Mouse (Mus musculus): Measurements from ENCODE around the gene Adcy10. TPM values are rescaled to one million over a fixed set of nuclear protein-coding genes. Genes with fewer than 3 reads are reported as not detected.

Adcy10 gene
- total and polyA plus RNA-seq, 2 experiments from 2014 or later: 0.10 TPM; not detected in 1

DNA sequence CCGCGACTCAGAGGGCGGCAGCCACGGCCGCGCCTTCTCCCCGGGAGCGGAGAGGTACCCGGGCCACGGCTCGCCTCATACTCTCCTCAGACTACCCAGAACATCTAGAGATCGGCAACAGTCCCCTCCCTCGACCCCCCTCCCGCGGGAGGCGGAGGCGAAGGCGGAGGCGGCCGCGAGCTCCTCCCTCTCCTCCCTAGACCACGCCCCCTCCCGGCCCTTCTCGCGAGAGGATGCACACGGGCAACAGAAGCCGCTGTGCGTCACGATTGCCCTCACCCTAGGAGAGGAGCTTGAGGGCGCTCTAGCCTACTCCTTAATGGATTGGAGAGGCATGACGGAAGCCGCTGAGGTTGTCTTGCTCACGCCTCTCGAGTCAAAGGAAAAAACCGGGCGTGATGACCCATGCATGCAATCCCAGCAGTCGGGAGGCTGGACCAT is 24.6 kb upstream of the Adcy10 start, which contains the start of the genes Dcaf6 and Mpc2:
TSS of gene Dcaf6 (minus strand) at position 116 of the 441 bp plus-strand sequence.
TSS of gene Mpc2 (plus strand) at position 278 of the 441 bp plus-strand sequence.
- Histone ChIP-seq H3K9me3 (ENCODE audit: low read length) (no peaks in the 10 kb centered on the region), H3K27ac (ENCODE audit: low read depth, low read length) (peak within 1 kb of the TSS; percentile 96), H3K9ac (peak within 1 kb of the TSS; percentile 87), H3K4me2 (ENCODE audit: low read depth) (peak within 1 kb of the TSS; percentile 95), H3K27me3 (ENCODE audit: insufficient read depth, low read length) (no peaks in the 10 kb centered on the region), H3K4me1 (ENCODE audit: insufficient read depth) (peaks cover 12% of the 10 kb centered on the region), H3K36me3 (ENCODE audit: insufficient read depth) (no peaks in the 10 kb centered on the region), H3K4me3 (ENCODE audit: low read depth, low read length) (peak within 1 kb of the TSS; percentile 93)
- TF ChIP-seq CTCF (IDR thresholded peaks at IDR 0.05; ENCODE audit: low read depth): peak; percentile 68
- WGBS: 0% methylated on average over 28 of the region's 37 CpGs
- DNase-seq: peak; percentile 100
- ATAC-seq: peak; percentile 95

- ATAC-seq (peak; percentile 96), DNase-seq (peak; percentile 99)
- peak; percentile 69 for TF ChIP-seq CTCF (IDR thresholded peaks at IDR 0.05; ENCODE audit: low read depth)
- Histone ChIP-seq H3K27me3 (ENCODE audit: insufficient read depth, low read length) (no peaks in the 10 kb centered on the region), H3K36me3 (ENCODE audit: insufficient read depth) (no peaks in the 10 kb centered on the region), H3K27ac (ENCODE audit: low read depth, low read length) (peak overlapping the region; percentile 96), H3K4me2 (ENCODE audit: low read depth) (peak overlapping the region; percentile 95), H3K9ac (peak overlapping the region; percentile 87), H3K4me3 (ENCODE audit: low read depth, low read length) (peak overlapping the region; percentile 93), H3K4me1 (ENCODE audit: insufficient read depth) (peaks cover 12% of the 10 kb centered on the region), H3K9me3 (ENCODE audit: low read length) (no peaks in the 10 kb centered on the region)
- under 1% methylated on average over 41 of the region's 41 CpGs for WGBS
These were observed 24.1 kb upstream of the Adcy10 start for GRCm38 (mm10) chr1:165460801-165461377.

GRCm38 (mm10) chr1:165461681-165462080 is 23.3 kb upstream of the Adcy10 start:
- Histone ChIP-seq H3K27me3 (ENCODE audit: insufficient read depth, low read length) (no peaks in the 10 kb centered on the region), H3K9me3 (ENCODE audit: low read length) (no peaks in the 10 kb centered on the region), H3K27ac (ENCODE audit: low read depth, low read length) (peak overlapping the region; percentile 77), H3K36me3 (ENCODE audit: insufficient read depth) (no peaks in the 10 kb centered on the region), H3K9ac (peak overlapping the region; percentile 70), H3K4me1 (ENCODE audit: insufficient read depth) (peaks cover 12% of the 10 kb centered on the region), H3K4me3 (ENCODE audit: low read depth, low read length) (peak overlapping the region; percentile 93), H3K4me2 (ENCODE audit: low read depth) (peak overlapping the region; percentile 73)
- DNase-seq (no peak), ATAC-seq (no peak)
- 2% methylated on average over 9 of the region's 9 CpGs for WGBS
- TF ChIP-seq CTCF (IDR thresholded peaks at IDR 0.05; ENCODE audit: low read depth): no peak

DNA sequence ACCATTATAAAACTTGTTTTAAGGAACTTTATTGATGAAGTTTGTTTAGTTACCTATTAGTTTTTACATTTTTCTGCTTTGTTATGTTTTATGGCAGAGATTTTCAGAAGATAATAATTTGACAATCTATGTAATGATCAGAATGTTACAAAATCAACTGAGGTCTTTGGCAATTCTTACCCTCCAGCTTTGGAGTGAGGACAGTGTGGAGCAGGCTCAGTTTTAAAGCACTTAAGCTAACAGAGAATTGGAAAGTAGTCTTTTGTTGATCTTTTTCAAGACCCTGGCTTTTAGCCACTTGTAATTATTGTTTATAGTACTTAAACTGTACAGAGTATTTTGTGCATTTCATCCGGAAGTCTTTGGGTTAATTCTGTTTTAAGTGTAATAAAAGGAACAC is 22.1 kb upstream of the Adcy10 start:
- WGBS: 70% methylated on average over 1 of the region's 1 CpGs
- H3K27ac ChIP-seq (ENCODE audit: low read depth, low read length): no peak overlapping the region
- H3K9ac ChIP-seq: no peak overlapping the region
- no peak for TF ChIP-seq CTCF (IDR thresholded peaks at IDR 0.05; ENCODE audit: low read depth)
- H3K4me3 ChIP-seq (ENCODE audit: low read depth, low read length): no peak overlapping the region
- no peaks in the 10 kb centered on the region for H3K9me3 ChIP-seq (ENCODE audit: low read length)
- no peak overlapping the region for H3K4me2 ChIP-seq (ENCODE audit: low read depth)
- ATAC-seq (no peak), DNase-seq (no peak)
- H3K27me3 ChIP-seq (ENCODE audit: insufficient read depth, low read length): no peaks in the 10 kb centered on the region
- peaks cover 12% of the 10 kb centered on the region for H3K4me1 ChIP-seq (ENCODE audit: insufficient read depth)
- no peaks in the 10 kb centered on the region for H3K36me3 ChIP-seq (ENCODE audit: insufficient read depth)

DNA sequence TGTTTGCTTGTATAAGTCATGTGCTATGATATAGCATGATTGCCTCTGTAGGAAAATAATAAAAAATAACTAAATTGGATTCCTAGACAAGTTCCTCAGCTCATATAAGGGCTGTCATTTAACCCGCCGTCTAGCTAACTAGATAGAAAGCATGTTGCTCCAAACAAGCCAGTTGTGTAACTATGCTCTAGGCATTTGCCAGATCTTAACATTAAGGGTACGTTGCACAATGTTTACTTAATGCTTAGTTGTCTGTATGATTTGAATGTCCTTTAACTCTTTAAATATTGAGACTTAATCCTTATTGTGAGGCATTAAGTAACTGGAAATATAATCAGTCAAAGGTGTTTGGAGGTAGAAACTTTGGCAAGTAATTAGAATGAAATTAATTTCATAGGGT is 20.4 kb upstream of the Adcy10 start:
- no peak overlapping the region for H3K9ac ChIP-seq
- H3K36me3 ChIP-seq (ENCODE audit: insufficient read depth): no peaks in the 10 kb centered on the region
- H3K4me2 ChIP-seq (ENCODE audit: low read depth): no peak overlapping the region
- no peak overlapping the region for H3K27ac ChIP-seq (ENCODE audit: low read depth, low read length)
- no peak overlapping the region for H3K4me3 ChIP-seq (ENCODE audit: low read depth, low read length)
- no peaks in the 10 kb centered on the region for H3K9me3 ChIP-seq (ENCODE audit: low read length)
- DNase-seq: no peak
- WGBS: 90% methylated on average over 3 of the region's 3 CpGs
- ATAC-seq: no peak
- TF ChIP-seq CTCF (IDR thresholded peaks at IDR 0.05; ENCODE audit: low read depth): no peak
- no peaks in the 10 kb centered on the region for H3K27me3 ChIP-seq (ENCODE audit: insufficient read depth, low read length)
- peaks cover 5% of the 10 kb centered on the region for H3K4me1 ChIP-seq (ENCODE audit: insufficient read depth)

GRCm38 (mm10) chr1:165468971-165469370 is 16.0 kb upstream of the Adcy10 start:
- Histone ChIP-seq H3K9ac (no peak overlapping the region), H3K4me2 (ENCODE audit: low read depth) (no peak overlapping the region), H3K27ac (ENCODE audit: low read depth, low read length) (no peak overlapping the region), H3K4me1 (ENCODE audit: insufficient read depth) (no peaks in the 10 kb centered on the region), H3K27me3 (ENCODE audit: insufficient read depth, low read length) (no peaks in the 10 kb centered on the region), H3K4me3 (ENCODE audit: low read depth, low read length) (no peak overlapping the region), H3K36me3 (ENCODE audit: insufficient read depth) (no peaks in the 10 kb centered on the region), H3K9me3 (ENCODE audit: low read length) (no peaks in the 10 kb centered on the region)
- DNase-seq (no peak), ATAC-seq (no peak)
- TF ChIP-seq CTCF (IDR thresholded peaks at IDR 0.05; ENCODE audit: low read depth): no peak

GRCm38 (mm10) chr1:165469717-165470116 is 15.3 kb upstream of the Adcy10 start:
- H3K4me3 ChIP-seq (ENCODE audit: low read depth, low read length): no peak overlapping the region
- DNase-seq: no peak
- no peak for TF ChIP-seq CTCF (IDR thresholded peaks at IDR 0.05; ENCODE audit: low read depth)
- no peak overlapping the region for H3K27ac ChIP-seq (ENCODE audit: low read depth, low read length)
- no peaks in the 10 kb centered on the region for H3K4me1 ChIP-seq (ENCODE audit: insufficient read depth)
- no peak overlapping the region for H3K9ac ChIP-seq
- H3K36me3 ChIP-seq (ENCODE audit: insufficient read depth): no peaks in the 10 kb centered on the region
- H3K4me2 ChIP-seq (ENCODE audit: low read depth): no peak overlapping the region
- no peaks in the 10 kb centered on the region for H3K9me3 ChIP-seq (ENCODE audit: low read length)
- no peaks in the 10 kb centered on the region for H3K27me3 ChIP-seq (ENCODE audit: insufficient read depth, low read length)
- ATAC-seq: no peak
